Mouse (Mus musculus) kidney, embryonic 15.5 days (tissue): ENCODE measurements at regions not wholly inside any gene's neighbourhood (a gene's known extent, or its start where the extent isn't known, plus 50 kb on each side); places are given as distances from the start of the nearest gene placed in this dataset.

Source experiments
- ATAC-seq: fragments of 200-750 bp; cut with Nextera tagmentation; replicated peaks from 2 replicates; pipeline ENCODE4 v1.8.0; 2017; ENCODE audit warnings: moderate TSS enrichment; ENCODE audit not compliant: low FRiP score
- H3K27ac ChIP-seq: fragments of 300-500 bp; sonication (generic); 2 replicates; pipeline ENCODE4 v1.5.1; 2015; ENCODE audit warnings: mild to moderate bottlenecking, inconsistent platforms
- H3K27me3 ChIP-seq: fragments of 300-500 bp; sonication (generic); 2 replicates; pipeline ENCODE4 v1.6.1; 2015; ENCODE audit warnings: inconsistent platforms
- H3K36me3 ChIP-seq: fragments of 300-500 bp; sonication (generic); 2 replicates; pipeline ENCODE4 v1.6.1; 2015; ENCODE audit warnings: inconsistent platforms
- H3K4me1 ChIP-seq: fragments of 300-500 bp; sonication (generic); 2 replicates; pipeline ENCODE4 v1.6.1; 2015; ENCODE audit warnings: inconsistent platforms
- H3K4me2 ChIP-seq: fragments of 300-500 bp; sonication (generic); 2 replicates; pipeline ENCODE4 v1.6.1; 2015; ENCODE audit warnings: moderate library complexity, mild to moderate bottlenecking, inconsistent platforms
- H3K4me3 ChIP-seq: fragments of 300-500 bp; sonication (generic); replicated peaks from 2 replicates; pipeline ENCODE4 v1.5.1; 2015; ENCODE audit warnings: mild to moderate bottlenecking, inconsistent platforms
- H3K9ac ChIP-seq: fragments of 300-500 bp; sonication (generic); 2 replicates; pipeline ENCODE4 v1.6.1; 2015; ENCODE audit warnings: mild to moderate bottlenecking, inconsistent platforms
- H3K9me3 ChIP-seq: fragments of 300-500 bp; sonication (generic); replicated peaks from 2 replicates; pipeline ENCODE4 v1.6.1; 2016; ENCODE audit warnings: inconsistent platforms
- WGBS: fragments of 180-500 bp; shearing (Covaris S2); methylation state at CpG from one replicate; pipeline ENCODE4 v1.1.7; 2015; ENCODE audit warnings: mixed read lengths; 5-methylcytosine and 5-hydroxymethylcytosine counted together

DNA sequence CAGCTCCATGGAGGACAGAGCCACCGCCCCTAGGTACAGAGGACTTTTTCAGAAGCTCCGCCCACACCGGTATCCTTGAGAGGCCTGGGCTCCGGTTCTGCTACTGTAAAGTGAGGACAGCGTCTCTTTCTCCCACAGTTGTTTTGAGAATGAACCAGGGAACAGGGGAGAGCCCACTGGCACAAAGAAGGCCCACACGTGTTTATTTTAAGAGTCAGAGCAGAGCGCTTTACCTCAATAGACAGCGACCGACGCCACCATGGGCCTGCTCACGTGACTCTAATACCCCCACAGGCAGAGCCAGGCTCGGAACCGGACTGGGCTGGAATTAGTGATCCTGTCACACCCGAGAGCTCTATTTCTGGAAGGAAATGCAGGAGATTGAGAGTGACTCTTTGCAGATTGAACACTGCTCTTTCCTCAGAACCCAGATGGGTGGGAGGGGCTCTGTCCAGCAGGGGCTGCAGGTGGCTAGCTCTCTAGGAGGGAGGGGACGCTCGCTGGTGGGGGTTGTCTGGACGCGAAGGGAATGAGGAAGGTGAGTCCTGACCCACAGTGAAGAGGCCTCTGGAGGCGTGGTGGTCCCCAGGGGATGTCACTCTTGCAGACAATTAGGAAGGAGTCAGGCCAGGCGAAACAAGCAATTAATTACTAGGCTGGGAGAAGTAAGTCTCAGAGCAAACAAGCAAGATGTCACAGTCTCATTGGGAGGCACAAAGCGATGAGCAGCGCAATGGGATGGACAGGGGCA lies 354.4 kb upstream of the Zdhhc25 start:
- Histone ChIP-seq H3K9me3 (no peaks in the 10 kb centered on the region), H3K4me1 (no peaks in the 10 kb centered on the region), H3K36me3 (no peaks in the 10 kb centered on the region), H3K9ac (no peak overlapping the region), H3K4me2 (no peak overlapping the region), H3K27me3 (peaks cover 8% of the 10 kb centered on the region; the same call in 1 of the 2 replicates), H3K4me3 (no peak overlapping the region), H3K27ac (no peak overlapping the region)
- 50% methylated on average over 22 of the region's 22 CpGs for WGBS
- no peak for ATAC-seq

GRCm38 (mm10) chr15:88247974-88248625 lies 352.0 kb upstream of the Zdhhc25 start:
- no peak overlapping the region for H3K27ac ChIP-seq

DNA sequence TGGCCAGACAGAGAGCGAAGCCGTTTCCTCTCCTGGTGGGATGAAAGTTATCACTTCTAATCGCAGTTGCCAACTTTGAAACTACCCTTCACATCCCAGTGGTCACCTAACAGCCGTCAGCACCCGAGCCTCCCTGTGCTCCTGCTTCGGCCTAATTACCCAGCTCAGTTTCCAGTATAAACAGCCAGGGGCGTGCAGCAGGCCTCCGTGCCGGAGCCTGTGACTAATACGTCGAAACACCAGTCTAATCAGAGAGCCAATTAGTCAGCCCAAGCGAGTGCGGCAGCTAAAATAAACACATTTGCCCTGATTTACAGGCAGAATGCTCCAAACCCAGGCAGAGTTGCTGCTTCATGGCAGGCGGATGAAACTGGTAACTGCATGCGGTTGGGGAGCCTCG lies 312.1 kb upstream of the Zdhhc25 start:
- ATAC-seq = peak; percentile 62; the same call in 1 of the 2 replicates
- Histone ChIP-seq H3K4me3 (no peak overlapping the region), H3K4me1 (0 out of 2 replicates have a peak, but pooled peaks cover 3% of the 10 kb centered on the region), H3K4me2 (no peak overlapping the region), H3K9ac (no peak overlapping the region), H3K27me3 (peaks cover 85% of the 10 kb centered on the region), H3K36me3 (no peaks in the 10 kb centered on the region), H3K27ac (no peak overlapping the region), H3K9me3 (no peaks in the 10 kb centered on the region)
- WGBS = 9% methylated on average over 16 of the region's 16 CpGs

More at GRCm38 (mm10) chr15:88247974-88248625, 352.0 kb upstream of the Zdhhc25 start:
- 25% methylated on average over 14 of the region's 14 CpGs for WGBS
- Histone ChIP-seq H3K4me2 (no peak overlapping the region), H3K27me3 (peaks cover 8% of the 10 kb centered on the region; the same call in 1 of the 2 replicates), H3K4me1 (no peaks in the 10 kb centered on the region), H3K9me3 (no peaks in the 10 kb centered on the region), H3K36me3 (no peaks in the 10 kb centered on the region), H3K9ac (no peak overlapping the region), H3K4me3 (no peak overlapping the region)
- peak; percentile 56; the same call in 1 of the 2 replicates for ATAC-seq

DNA sequence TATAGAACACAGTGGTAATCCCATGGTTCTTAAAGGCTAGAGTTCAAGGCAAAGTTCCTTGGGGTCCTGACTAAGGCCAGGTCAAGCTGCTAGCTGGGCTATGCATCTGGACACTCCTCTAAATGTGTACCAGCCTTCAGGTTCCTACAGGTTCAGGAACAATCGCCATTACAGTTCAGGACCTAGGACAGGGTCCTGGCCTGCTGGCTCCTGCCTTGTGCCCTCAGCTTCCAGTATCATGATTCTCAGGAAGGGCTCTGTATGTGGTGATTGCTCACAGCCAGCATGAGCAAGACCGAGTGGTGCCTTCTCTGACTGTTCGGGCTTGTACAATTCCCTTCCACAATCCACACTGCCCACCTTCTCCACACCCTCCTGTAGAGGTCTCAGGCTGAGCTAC lies 311.4 kb upstream of the Zdhhc25 start:
- Histone ChIP-seq H3K9ac (no peak overlapping the region), H3K4me3 (no peak overlapping the region), H3K27me3 (peaks cover 87% of the 10 kb centered on the region), H3K4me2 (no peak overlapping the region), H3K27ac (no peak overlapping the region), H3K9me3 (no peaks in the 10 kb centered on the region), H3K4me1 (0 out of 2 replicates have a peak, but pooled peaks cover 3% of the 10 kb centered on the region), H3K36me3 (no peaks in the 10 kb centered on the region)
- WGBS = 54% methylated on average over 3 of the region's 3 CpGs
- no peak for ATAC-seq

GRCm38 (mm10) chr15:88290740-88291363 lies 309.2 kb upstream of the Zdhhc25 start:
- H3K9me3 ChIP-seq = no peaks in the 10 kb centered on the region
- H3K9ac ChIP-seq = no peak overlapping the region
- no peak overlapping the region for H3K4me3 ChIP-seq
- no peak overlapping the region for H3K27ac ChIP-seq
- no peaks in the 10 kb centered on the region for H3K36me3 ChIP-seq
- no peak overlapping the region for H3K4me2 ChIP-seq
- H3K27me3 ChIP-seq = peaks cover 74% of the 10 kb centered on the region
- 0 out of 2 replicates have a peak, but pooled peaks cover 3% of the 10 kb centered on the region for H3K4me1 ChIP-seq
- 24% methylated on average over 20 of the region's 20 CpGs for WGBS
- no peak for ATAC-seq

- Histone ChIP-seq H3K27ac (no peak overlapping the region), H3K4me2 (no peak overlapping the region), H3K9me3 (no peaks in the 10 kb centered on the region), H3K4me1 (no peaks in the 10 kb centered on the region), H3K27me3 (peaks cover 30% of the 10 kb centered on the region), H3K4me3 (no peak overlapping the region), H3K36me3 (no peaks in the 10 kb centered on the region), H3K9ac (no peak overlapping the region)
- WGBS = 61% methylated on average over 6 of the region's 6 CpGs
- ATAC-seq = no peak
These were observed 301.0 kb upstream of the Zdhhc25 start for GRCm38 (mm10) chr15:88299061-88299460.

GRCm38 (mm10) chr15:88311158-88311557 lies 288.9 kb upstream of the Zdhhc25 start:
- Histone ChIP-seq H3K4me3 (no peak overlapping the region), H3K4me2 (no peak overlapping the region), H3K4me1 (peaks cover 4% of the 10 kb centered on the region; the same call in 1 of the 2 replicates), H3K9me3 (no peaks in the 10 kb centered on the region), H3K36me3 (no peaks in the 10 kb centered on the region), H3K9ac (no peak overlapping the region), H3K27ac (no peak overlapping the region), H3K27me3 (peaks cover 29% of the 10 kb centered on the region)
- 72% methylated on average over 8 of the region's 8 CpGs for WGBS
- no peak for ATAC-seq

- Histone ChIP-seq H3K27ac (no peak overlapping the region), H3K9ac (no peak overlapping the region), H3K27me3 (peaks cover 50% of the 10 kb centered on the region), H3K36me3 (no peaks in the 10 kb centered on the region), H3K4me1 (peaks cover 4% of the 10 kb centered on the region; the same call in 1 of the 2 replicates), H3K4me2 (no peak overlapping the region), H3K9me3 (no peaks in the 10 kb centered on the region), H3K4me3 (no peak overlapping the region)
- 18% methylated on average over 12 of the region's 12 CpGs for WGBS
- ATAC-seq = 0 out of 2 replicates have a peak, but pooled peaks have one; percentile 54
These were observed 285.2 kb upstream of the Zdhhc25 start for GRCm38 (mm10) chr15:88314810-88315459.

GRCm38 (mm10) chr15:88318048-88318447 lies 282.1 kb upstream of the Zdhhc25 start:
- 50% methylated on average over 8 of the region's 8 CpGs for WGBS
- H3K36me3 ChIP-seq = no peaks in the 10 kb centered on the region
- peaks cover 46% of the 10 kb centered on the region for H3K27me3 ChIP-seq
- no peak overlapping the region for H3K4me2 ChIP-seq
- peaks cover 4% of the 10 kb centered on the region; the same call in 1 of the 2 replicates for H3K4me1 ChIP-seq
- no peak overlapping the region for H3K4me3 ChIP-seq
- ATAC-seq = no peak
- H3K9me3 ChIP-seq = no peaks in the 10 kb centered on the region
- H3K9ac ChIP-seq = no peak overlapping the region
- H3K27ac ChIP-seq = no peak overlapping the region

GRCm38 (mm10) chr15:88319527-88319926 lies 280.6 kb upstream of the Zdhhc25 start:
- Histone ChIP-seq H3K4me3 (no peak overlapping the region), H3K4me1 (peaks cover 4% of the 10 kb centered on the region; the same call in 1 of the 2 replicates), H3K27me3 (peaks cover 38% of the 10 kb centered on the region), H3K4me2 (no peak overlapping the region), H3K36me3 (no peaks in the 10 kb centered on the region), H3K9me3 (no peaks in the 10 kb centered on the region), H3K9ac (no peak overlapping the region), H3K27ac (no peak overlapping the region)
- no peak for ATAC-seq
- 81% methylated on average over 2 of the region's 2 CpGs for WGBS

DNA sequence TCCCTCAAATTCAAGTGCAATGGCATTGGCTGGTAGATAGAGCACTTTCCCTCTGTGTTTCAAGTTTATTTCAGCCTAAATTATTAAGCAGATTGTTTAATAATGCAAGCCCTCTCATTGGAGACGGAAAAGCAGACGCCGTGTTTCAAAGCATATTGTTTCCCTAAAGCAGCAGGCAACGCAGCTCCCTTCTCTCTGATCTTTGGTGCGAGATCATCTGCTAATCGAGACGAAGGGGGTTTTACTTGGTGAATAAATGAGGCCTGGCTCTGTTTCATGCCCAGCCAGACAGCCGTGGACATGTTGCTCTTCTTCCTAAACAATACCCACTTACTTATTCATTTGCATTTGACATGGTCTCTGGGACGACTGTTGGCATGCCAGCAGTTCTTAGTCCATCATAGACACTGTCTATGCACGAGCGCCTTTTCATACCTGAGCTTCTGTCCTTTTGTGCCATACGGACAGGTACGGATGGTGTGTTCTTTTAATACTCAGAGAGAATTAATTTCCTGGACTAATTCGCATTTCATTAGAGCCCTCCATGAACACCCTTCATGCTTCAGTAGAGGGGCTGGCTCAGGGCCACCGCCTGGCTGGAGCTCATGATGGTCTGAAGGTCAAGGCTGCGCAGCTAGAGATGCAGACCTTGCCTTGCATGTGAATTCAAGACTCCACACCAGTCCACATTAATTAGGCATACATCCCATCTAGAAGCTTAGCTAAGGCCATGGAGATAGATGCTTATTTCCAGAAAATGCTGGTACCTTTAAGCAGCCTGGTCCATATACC lies 276.3 kb upstream of the Zdhhc25 start:
- no peaks in the 10 kb centered on the region for H3K36me3 ChIP-seq
- no peaks in the 10 kb centered on the region for H3K4me1 ChIP-seq
- ATAC-seq = no peak
- H3K4me3 ChIP-seq = no peak overlapping the region
- no peak overlapping the region for H3K9ac ChIP-seq
- WGBS = 82% methylated on average over 16 of the region's 16 CpGs
- no peak overlapping the region for H3K27ac ChIP-seq
- H3K4me2 ChIP-seq = no peak overlapping the region
- H3K9me3 ChIP-seq = no peaks in the 10 kb centered on the region
- H3K27me3 ChIP-seq = peaks cover 7% of the 10 kb centered on the region; the same call in 1 of the 2 replicates
